Mouse (Mus musculus) A20 (cell line): ENCODE results near the gene Klb.

ENCODE experiments used
- DNase-seq: peaks from one replicate; pipeline ENCODE4 v3.0.0-alpha.2; 2011; ENCODE audit warnings: low read depth, low spot score

The Klb gene

DNA sequence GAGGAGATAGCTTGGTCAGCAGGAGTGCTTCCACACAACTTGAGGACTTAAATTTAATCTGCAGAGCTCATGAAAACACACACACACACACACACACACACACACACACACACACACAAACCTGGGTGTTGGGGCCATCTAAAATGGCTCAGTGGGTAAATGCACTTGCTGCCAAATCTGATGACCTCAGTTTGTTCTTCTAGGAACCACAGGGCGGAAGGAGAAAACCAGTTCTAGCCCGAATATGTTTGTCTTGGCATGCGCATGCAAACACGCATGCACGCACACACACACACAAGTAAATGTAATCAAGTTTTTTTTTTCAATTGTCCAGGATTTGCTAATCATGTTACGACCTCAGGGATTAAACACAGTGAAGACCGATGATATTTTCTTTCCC, 23.4 kb downstream of the Klb start:
- no peak for DNase-seq

DNA sequence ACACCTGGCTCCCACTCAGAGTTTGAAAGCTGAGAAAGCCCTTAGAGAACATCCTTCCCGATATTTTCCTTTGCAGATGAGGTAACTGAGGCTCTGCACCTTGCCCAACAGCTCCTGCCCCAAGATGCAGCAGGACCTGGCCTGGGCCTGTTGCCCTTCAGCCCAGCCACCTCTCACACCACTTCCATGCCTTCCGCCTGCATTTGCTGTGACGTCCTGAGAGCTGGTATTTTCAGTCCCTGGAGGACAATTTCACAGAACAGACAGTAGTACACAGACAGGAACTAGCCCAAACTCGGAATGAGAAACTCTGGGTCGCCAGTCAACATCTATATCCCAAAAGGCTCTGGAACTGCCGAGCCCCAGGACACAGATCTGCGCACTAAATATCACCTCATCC, 26.6 kb downstream of the Klb start:
- DNase-seq = no peak

DNA sequence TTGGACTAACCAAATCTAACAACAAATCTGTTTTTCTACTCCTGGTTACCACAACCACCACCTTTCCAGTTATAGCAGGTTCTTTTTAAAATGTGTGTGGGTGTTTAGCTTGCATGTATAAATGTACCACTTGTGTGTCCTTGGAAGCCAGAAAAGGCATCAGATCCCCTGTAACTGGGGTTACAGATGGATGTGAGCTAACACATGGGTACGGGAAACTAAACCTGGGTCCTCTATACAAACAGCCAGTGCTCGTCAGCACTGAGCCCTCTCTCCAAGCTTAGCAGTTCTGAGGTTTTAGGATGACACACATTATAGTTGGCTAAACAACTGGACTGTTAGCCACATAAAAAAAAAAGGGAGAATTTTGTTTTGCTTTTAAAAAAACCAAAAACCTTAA, 37.6 kb downstream of the Klb start:
- DNase-seq = peak; percentile 15

DNA sequence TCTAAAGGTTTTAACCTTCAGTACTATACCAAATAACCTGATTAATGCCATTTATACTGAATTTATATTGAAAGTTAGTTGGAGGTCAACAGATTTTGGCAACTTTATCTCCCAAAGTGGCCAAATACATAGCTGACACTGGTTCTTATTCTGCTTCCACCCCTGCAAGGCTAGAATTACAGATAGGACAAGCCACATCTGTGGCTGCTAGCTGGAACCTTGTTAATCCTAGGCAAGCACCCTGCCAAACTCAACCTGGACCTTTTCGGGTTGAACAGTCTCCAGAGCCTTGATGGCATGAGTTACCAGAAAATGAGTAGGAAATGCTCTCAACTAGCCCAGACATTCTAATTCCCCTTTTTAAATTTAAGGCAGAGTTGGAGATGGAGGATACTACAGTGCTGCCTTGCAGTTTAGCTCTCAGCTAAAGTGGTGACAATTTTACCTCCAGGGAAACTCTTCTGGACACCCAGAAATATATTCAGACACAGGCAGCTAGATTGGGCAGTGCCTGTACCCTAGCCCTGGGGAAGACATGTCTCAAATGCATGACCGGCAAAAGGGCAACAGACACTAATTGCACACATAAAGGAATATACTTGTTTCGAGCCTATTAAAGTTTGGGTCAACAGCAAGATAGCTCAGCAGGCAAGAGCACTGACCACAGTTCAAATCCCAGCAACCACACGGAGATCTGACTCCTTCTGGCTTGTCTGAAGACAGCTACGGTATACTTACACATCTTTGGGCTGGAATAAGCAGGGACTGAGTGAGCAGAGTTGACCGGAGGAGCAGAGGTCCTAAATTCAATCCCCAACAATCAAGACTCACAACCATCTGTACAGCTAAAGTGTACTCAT, 39.1 kb downstream of the Klb start:
- DNase-seq = peak; percentile 28

DNA sequence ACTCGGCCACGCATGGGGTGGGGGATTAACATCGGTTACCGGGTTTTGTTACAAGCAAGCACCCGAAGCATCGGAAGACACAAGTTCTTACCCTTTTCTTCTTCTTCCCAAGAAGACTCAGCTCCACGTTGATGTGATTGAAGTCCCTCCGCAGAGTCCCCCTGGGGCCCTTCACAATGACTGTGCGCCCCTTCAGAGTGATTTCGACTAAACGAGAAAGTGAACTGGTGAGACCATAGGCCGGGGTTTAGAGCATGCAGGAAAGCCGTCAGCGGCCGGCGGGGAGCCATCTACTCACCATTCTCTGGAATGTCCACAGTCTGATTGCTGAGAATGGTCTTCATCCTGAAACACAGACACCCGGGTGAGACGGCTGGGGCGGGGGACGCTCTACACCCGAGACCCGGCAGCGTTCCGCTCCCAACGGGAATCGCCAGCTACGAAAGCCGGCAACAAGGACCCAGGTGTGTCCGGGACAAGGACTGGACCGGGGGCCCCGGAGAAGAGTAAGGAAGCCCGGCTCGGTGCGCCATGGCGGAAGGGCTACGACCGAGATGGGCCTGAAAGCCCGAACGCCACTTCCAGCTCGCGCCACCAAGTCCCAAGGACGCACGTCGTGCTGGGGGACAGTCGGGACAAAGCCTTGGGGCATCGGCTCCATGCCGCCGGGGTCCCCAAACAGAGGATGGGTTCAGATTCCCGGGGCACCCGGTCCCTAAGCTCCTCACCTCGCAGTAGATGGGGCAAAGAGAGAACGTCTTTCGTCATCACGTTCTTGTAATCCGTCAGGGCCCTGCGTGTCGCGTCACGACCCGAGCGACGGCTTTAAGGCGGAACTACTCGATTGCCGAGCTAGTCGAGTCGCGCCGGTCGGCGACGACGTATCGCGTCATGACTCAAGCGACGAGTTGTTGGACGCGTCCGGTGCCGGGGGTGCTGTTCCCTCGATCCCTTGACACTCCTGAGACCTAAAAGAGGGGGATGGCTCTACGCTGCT, 42.8 kb downstream of the Klb start, which contains the start of the genes Rpl9 and Lias:
Rpl9 (minus strand) TSS at position 797 of the 997 bp plus-strand sequence.
Lias (plus strand) TSS at position 850 of the 997 bp plus-strand sequence.
- DNase-seq = peak; percentile 98

DNA sequence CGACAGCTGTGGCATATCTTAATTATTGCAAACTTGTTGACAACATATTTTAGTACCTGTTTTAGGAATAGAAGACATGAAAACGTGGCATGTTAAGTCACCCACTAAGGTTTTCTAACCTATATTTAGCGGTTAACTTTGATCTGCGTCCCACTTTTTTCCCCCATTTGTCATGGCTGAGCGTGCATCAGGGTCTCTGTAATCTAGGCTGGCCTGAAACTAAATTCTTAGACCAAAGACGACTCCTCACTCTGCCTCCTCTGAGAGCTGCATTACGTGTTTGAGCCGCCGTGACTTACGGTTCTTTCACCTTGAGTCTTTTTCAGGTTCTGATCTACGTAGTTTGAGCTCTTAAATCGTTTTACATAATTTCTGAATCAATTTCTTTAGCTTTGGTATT, 43.6 kb downstream of the Klb start:
- no peak for DNase-seq

DNA sequence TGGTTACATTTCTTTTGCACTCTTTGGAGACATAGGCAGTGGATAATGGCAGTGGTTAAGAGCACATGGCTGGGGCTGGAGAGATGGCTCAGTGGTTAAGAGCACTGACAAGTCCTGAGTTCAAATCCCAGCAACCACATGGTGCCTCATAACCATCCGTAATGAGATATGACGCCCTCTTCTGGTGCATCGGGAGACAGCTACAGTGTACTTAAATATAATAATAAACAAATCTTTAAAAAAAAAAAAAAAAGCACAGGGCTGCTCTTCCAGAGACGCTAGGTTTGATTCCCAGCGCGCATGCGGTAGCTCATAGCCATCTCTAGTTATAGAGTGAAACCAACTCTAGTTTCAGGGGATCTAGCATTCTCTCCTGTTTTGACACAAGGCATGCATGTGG, 46.3 kb downstream of the Klb start:
- DNase-seq = peak; percentile 30

DNA sequence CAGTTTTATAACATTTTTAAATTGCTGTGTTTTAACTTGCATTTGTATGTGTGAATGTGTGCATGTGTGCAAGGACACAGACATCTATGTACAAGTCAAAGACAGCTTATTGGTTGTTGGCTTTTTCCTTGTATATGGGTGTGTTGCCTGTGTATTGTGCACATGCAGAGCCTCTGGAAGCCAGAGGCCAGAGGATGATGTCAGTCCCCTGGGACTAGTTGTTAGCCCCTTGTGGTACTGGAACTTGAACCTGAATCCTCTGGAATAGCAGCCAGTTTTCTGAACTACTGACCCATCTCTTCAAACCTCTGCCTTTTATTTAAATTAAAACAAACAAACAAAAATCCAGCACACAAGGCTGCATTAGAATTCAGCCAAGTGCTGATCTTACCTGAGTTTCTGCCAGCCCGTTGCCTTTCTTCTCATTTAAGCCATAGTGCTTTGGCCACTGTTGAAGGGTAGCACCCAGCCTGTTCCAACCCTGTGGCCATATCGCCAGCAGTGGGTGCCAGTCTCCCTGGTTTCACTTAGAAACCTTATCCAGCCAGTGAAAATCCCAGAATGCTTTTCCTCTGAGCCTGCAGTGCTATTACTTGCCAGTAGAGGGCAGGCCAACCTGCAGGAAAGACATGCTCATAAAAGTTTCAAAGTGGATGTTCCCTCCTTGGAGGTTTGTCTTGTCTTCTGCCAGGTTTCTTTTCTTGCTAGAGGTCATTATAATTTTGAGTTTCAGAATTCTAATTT, 53.3 kb downstream of the Klb start:
- peak; percentile 82 for DNase-seq

DNA sequence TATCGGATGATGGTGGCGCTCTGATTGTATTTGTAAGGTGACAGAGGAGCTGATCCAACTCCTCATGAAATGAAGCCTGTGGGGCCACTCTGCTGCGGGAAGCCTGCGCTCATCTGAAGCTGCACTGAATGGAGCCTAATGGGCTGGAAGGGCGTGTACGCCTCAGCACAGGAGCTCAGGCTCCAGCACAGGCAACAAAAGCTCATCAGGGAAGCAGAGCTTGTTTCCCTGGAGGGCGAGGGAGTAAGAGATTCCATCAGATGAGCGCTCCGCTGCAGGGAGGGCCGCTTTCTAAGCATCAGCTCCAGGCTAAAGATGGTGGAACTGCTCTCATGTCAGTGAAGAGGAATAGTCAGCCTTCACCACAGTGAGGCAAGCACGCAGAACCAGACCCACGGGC, 59.9 kb downstream of the Klb start:
- no peak for DNase-seq

DNA sequence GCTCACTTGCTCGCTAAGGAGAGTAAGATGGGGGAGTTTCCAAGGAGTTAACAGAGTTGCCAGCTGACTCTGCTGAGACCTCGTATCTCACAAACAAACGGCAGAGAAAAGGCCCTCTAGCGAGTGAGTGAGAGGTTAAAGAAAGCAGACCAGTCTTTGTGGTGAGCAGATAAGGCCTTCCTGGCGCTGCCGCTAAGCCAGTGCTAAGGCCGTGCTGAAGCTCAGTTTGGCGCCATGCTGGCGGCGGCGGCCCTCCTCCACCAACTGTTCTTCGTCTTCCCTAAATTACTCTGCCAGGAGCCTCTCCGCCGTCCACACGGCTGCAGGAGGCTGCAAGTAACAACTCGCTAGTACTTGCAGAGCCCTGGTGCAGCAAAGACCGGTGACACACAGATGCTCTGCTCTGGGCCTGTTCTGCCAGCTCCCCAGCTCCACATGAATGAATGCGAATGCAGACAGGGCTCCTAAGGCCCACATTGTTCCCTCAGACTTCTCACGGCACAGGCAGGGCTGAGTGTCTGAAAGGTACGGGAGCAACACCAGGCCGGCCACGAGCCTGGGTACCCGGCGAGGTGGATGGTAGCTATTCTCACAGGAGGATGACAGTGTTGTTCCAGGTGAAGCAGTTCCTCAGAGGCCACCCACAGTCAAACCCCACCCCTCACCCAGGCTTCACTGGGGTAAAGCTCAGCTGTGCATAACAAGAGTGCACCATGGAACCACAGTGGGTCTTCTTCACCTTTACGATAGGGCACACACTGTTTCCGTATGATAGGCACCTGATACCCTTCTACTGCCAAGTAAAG, 67.7 kb downstream of the Klb start:
- DNase-seq = no peak

DNA sequence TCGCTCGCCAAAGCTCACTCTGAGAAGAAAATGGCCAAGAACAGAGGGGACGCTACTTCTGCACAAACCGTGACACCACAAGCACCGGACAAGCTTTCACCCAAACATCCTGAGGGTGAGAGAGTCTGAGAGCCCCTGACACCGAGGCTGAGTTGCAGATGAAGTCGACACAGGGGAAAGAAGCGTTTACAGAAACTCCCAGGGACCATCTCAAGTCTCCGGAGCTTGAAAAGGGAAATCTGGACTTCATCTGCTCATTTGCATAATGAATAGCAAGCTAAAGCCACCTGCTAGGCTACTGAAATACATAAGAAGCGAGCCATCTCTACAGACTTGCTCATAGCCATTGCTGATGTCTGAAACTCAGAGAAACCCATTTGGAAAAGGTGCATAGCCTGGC, 71.0 kb downstream of the Klb start:
- peak; percentile 78 for DNase-seq

DNA sequence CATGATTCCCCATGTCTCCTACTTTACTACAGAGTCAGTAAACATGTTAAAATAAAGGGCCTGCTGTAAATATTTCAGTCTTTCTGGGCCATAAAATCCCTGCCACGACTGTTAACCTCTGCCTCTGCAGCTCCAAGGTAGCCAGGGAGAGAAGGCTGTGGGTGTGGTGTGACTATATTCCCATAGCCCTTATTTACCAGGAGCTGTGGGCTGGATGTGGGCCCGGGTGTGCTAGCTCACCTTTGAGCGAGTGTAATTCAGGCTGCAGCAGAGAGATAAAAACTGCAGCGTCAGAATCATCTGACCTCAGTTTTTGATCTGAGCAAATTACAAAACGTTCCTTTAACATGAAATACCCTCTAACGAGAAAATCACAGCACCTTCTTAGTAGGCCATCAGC, 72.7 kb downstream of the Klb start:
- no peak for DNase-seq

DNA sequence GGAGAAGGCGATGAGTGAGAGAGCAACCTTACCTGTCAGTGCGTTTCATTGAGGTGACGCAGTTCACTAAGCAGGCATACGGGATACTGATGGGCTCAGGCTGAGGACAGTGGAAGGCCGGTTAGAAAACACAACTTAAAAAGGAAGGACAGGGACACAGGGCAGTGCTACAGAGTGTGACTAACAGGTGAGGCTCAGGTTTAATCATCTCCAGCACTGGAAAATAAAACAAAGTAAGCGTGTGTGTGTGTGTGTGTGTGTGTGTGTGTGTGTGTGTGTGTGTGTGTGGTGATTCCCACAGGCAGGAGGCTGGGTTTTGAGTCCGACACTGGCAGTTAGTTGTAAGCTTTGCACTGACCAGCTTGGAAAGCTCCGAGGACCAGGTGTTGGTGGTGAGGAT, 74.7 kb downstream of the Klb start:
- no peak for DNase-seq

DNA sequence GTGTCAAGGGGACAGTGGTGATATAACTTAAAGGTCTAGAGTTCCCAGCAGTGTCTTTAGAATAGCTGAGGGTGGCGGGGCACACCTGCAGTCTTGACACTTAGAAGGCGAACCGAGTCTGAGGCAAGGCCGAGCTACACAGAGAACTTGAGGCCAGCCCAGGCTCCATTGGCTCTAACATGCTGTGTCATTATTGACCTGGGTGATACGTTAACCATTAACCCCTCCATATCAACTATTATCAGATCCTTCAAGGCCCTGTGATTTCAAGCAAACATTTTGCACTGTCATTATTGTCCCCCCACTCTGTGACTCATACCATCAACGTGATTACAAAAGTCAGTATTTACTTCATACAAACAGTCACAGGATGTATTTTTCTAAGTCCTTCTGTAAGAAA, 76.1 kb downstream of the Klb start:
- DNase-seq = no peak

DNA sequence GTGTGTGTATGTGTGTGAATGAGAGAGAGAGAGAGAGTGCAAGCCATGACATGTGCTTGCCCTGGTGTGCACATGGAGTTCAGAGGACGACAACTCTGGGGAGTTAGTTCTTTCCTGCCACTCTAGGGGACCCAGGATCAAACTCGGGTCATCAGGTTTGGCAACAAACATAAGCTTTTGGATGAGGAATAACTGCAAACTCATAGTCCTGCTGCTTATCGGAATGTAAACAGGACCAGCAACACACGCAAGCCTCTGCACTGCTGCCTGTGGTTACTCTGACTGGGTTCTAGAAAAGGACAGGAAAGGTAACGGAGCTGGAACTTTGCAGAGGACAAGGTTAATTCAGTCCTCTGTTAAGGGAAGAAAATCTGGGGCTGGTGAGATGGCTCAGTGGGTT, 77.1 kb downstream of the Klb start:
- DNase-seq = no peak

DNA sequence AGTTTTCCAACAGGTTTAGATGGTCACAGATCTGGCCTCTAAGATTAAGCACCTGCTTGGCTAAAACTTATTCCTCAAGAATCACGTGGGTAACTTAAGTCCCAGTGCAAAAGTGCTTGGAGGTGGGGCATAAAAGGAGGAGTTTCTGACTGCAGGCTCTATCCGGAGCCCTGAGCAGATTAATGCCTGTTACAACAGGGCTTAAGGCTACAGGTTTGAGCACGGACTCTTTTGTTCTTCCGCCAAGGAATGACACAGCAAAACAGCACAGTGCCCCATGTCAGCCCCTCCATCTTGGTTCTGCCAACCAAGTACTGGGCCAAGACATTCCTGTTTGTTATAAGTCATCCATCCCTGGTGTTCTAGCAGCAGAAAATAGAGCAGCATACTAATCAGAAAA, 80.2 kb downstream of the Klb start:
- no peak for DNase-seq

DNA sequence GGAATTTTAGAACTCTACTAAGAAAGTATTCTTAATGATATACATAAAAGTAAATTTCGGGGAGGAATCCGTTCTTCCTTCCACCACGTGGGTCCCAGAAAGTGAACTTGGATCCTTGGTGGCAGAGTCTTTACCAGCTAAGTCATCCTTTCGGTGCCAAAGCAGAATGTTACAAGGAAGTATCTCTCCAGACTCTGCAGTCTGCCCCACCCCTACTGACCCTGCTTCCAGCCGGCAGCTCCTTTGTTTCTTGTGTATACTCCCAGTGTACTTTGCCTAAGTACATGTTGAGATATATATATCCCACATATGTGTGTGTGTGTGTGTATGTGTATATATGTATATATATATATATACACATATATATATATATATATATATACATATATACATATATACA, 81.3 kb downstream of the Klb start:
- DNase-seq = no peak
